Mouse (Mus musculus) testis, adult 2 months (tissue): ENCODE results near the gene Plekhg2. TPM values are rescaled to one million over a fixed set of nuclear protein-coding genes. Genes with fewer than 3 reads are reported as not detected.

Experiments used
- H3K27ac ChIP-seq: fragments of 200-500 bp; 2 replicates; pipeline ENCODE4 v1.5.1; 2012; ENCODE audit warnings: low read depth, low read length; ENCODE audit not compliant: control insufficient read depth, insufficient read depth
- H3K27me3 ChIP-seq: fragments of 200-500 bp; 2 replicates; pipeline ENCODE4 v1.6.1; 2012; ENCODE audit warnings: mild to moderate bottlenecking, low read length, moderate library complexity; ENCODE audit not compliant: control insufficient read depth, insufficient read depth
- H3K36me3 ChIP-seq: fragments of 200-500 bp; 2 replicates; pipeline ENCODE4 v1.6.1; 2012; ENCODE audit warnings: mild to moderate bottlenecking, low read length; ENCODE audit not compliant: control insufficient read depth, insufficient read depth
- H3K4me1 ChIP-seq: fragments of 200-500 bp; 2 replicates; pipeline ENCODE4 v1.6.1; 2012; ENCODE audit warnings: low read length; ENCODE audit not compliant: control insufficient read depth, insufficient read depth
- H3K4me3 ChIP-seq: fragments of 200-500 bp; 2 replicates; pipeline ENCODE4 v1.5.1; 2012; ENCODE audit warnings: low read depth, mild to moderate bottlenecking, low read length, moderate library complexity, mixed read lengths; ENCODE audit not compliant: control insufficient read depth
- CTCF ChIP-seq: fragments of 200-500 bp; IDR thresholded peaks from 2 replicates; pipeline ENCODE4 v1.5.1; 2012; ENCODE audit warnings: low read depth, mild to moderate bottlenecking, inconsistent platforms, low read length, moderate library complexity; ENCODE audit not compliant: control insufficient read depth, insufficient read depth, insufficient replicate concordance
- POLR2A ChIP-seq: fragments of 200-500 bp; IDR thresholded peaks from 2 replicates; pipeline ENCODE4 v1.6.1; 2012; ENCODE audit warnings: low read depth, mild to moderate bottlenecking, inconsistent platforms, low read length, moderate library complexity; ENCODE audit not compliant: control insufficient read depth
- polyA plus RNA-seq: library from polyadenylated mRNA; depleted of rRNA; stranded (reverse); fragments of >200 nt; gene quantifications from 2 replicates; pipeline ENCODE4 v1.2.3, GENCODE M21; 2012; rRNA removed

Gene Plekhg2
- polyA plus RNA-seq, 1 experiment: 20.1 TPM

DNA sequence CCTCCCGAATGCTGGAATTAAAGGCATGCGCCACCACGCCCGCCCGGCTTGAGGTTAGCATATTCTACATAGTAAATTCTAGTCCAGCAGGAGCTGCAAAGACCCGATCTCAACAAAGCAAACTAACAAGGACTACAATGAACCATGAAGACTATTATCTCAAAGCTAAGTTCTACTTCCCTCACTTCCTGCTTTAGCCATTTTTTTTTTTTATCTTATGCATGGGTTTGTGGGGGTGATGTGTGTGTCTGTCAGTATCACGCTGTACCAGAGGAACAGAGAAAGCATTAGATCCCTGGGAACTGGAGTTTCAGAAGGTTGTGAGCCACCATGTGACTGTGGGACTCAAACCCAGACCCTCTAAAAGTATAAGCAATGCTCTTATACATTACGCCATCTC, 47.1 kb downstream of the Plekhg2 start:
- Histone ChIP-seq H3K4me1 (no peaks in the 10 kb centered on the region), H3K27ac (no peak overlapping the region), H3K4me3 (no peak overlapping the region), H3K27me3 (no peaks in the 10 kb centered on the region), H3K36me3 (peaks cover 6% of the 10 kb centered on the region)
- TF ChIP-seq POLR2A (no peak), CTCF (no peak)

DNA sequence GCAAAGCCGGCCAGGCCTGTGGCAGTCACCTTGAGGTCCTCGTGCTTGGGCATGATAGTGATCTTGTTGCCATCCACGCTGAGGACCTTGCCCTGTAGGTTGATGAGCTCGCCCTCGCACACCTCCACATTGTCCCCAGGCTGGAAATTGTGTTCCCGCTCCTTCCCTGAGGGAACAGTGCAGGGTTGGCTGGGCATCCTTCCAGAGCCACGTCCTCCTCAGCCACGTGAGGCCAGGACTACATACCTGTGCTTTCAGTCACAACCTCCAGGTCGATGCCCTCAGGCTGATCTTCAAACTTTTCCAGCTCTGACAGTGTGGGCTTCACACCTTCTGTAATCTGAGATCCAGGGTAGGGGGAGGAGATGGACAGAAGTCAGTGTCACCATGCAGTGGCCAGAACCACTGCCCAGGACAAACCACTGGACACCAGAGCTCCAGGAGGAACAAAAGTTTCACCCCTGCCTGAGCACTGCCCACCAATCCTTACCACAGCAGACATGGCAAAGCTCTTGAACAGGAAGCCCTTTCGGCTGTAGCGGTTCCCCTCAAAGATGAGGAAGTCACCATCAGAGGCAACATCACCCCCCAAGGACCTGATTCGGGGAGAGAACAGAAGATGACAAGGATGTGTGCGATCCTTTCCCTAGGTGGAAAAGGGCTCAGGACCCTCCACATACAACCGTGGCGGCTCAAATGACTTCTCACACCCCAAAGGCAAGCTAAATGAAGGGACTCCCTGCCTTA, 50.3 kb downstream of the Plekhg2 start:
- Histone ChIP-seq H3K36me3 (peaks cover 4% of the 10 kb centered on the region), H3K27me3 (no peaks in the 10 kb centered on the region), H3K27ac (no peak overlapping the region), H3K4me1 (no peaks in the 10 kb centered on the region), H3K4me3 (no peak overlapping the region)
- no peak for TF ChIP-seq POLR2A
- TF ChIP-seq CTCF: no peak

DNA sequence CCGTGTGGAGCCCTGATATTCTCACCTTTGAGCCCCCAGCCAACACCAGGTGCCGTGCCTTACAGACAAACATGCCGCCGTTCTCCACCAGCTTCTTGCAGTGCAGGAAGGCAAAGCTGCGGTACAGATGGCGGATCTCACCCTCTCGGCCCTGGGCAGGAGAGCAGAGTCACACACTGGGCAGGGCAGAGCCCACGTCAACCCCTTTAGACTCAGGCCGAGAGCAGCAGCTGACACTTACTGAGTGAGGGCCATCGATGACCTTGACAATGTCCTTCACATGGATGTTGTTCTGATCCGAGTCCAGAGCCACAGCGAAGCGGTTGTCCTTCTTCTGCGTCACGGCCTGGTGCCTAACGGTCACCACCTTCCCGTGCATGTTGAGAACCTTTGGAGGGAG, 53.7 kb downstream of the Plekhg2 start:
- Histone ChIP-seq H3K36me3 (no peaks in the 10 kb centered on the region; the same call in none of the 2 replicates), H3K27me3 (no peaks in the 10 kb centered on the region), H3K4me3 (no peak overlapping the region), H3K4me1 (no peaks in the 10 kb centered on the region), H3K27ac (no peak overlapping the region)
- TF ChIP-seq CTCF: no peak
- no peak for TF ChIP-seq POLR2A

DNA sequence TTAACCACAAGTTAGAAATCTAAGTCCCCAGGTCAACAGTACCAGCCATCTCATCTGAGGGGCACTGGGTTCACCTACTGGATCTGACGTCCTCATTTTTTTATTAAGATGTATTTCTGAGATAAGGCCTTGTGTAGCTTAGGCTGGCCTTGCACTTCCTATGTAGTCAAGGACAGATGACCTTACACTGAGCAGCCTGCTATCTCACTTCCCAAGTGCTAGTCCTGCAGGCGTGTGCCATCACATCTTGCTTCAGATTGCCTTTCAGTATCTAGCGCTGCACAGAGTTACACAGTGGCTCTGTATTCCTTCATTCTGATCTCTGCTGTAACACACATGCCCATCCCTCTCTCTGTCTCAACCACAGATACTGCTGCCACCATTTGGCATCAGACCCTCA, 54.4 kb downstream of the Plekhg2 start:
- no peaks in the 10 kb centered on the region for H3K4me1 ChIP-seq
- no peak overlapping the region for H3K4me3 ChIP-seq
- no peak for TF ChIP-seq POLR2A
- TF ChIP-seq CTCF: no peak
- no peaks in the 10 kb centered on the region for H3K27me3 ChIP-seq
- H3K36me3 ChIP-seq: no peaks in the 10 kb centered on the region; the same call in none of the 2 replicates
- no peak overlapping the region for H3K27ac ChIP-seq

DNA sequence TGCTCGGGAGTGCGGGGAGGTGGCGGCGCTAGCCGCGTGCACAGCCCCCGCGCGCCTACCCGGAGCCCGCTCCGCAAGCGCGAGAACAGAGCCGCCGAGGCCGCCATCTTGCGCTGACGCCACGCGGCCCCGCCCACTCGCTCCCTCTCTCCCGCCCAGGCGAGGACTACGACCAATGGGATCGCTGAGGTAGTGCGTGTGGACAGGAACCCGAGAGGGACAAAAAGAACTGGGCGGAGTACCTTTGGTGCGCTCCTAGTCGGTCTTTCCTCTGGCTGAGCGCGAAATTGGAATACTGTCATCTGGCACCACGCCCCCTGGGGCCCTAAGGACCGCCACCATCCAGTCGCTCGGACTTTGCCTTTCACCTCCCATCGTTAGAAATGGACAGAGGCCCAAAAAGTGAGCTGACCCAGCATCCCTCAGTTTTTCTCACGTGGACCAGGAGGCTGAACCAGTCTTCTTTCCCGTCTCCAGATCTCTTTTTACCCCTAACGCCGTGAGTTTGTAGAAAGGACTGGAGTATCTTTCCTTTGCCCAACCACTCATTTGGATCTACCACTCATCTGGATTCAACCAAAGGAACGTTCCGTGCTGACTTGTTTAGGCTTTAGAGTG, 60.4 kb downstream of the Plekhg2 start, which contains the start of gene Timm50:
Timm50 (minus strand) TSS at position 147 of the 618 bp plus-strand sequence.
- TF ChIP-seq POLR2A (peak; percentile 58), CTCF (0 out of 2 replicates have a peak, but pooled peaks have one; percentile 15)
- Histone ChIP-seq H3K27me3 (no peaks in the 10 kb centered on the region), H3K36me3 (no peaks in the 10 kb centered on the region; the same call in 1 of the 2 replicates), H3K4me3 (peak within 1 kb of the TSS; percentile 95), H3K4me1 (peaks cover 9% of the 10 kb centered on the region), H3K27ac (peak within 1 kb of the TSS; percentile 66)

DNA sequence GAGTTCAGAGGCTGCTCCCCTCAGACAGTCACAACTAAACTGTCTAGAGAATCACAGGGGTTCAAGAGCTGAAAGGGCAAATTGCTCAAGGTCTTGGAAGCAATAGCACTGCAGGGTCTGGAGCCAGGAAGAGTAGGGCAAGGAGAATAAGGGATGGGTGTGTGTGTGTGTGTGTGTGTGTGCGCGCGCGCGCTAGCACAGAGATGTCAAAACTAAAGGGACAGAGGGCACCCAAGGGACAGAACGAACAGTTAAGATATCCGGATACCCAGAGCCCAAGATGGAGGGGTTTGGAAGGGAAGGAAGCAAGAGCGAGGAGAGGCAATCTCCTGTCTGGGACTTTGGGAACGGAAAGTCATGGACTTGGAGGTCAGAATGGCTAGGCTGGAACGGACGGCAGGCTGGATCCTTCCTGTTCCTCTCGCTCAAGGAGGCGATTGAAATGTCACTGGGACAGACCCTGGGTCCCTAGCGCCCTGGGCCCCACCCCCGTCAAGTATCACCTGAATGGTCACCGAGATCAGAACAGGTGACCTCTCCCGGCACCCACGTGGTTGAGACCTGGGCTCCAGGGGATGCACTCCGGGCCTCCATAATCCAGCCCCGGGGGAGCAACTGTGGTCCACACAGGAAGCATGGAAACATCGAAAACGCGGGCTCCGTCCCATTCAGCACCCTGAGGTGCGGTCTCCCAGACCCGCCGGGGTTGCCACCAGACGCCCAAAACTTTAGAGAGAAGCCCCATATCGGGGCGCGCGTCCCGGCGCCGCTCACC, 61.1 kb downstream of the Plekhg2 start:
- Histone ChIP-seq H3K4me1 (peaks cover 9% of the 10 kb centered on the region), H3K27me3 (no peaks in the 10 kb centered on the region), H3K36me3 (no peaks in the 10 kb centered on the region; the same call in 1 of the 2 replicates), H3K27ac (peak overlapping the region; percentile 66), H3K4me3 (peak overlapping the region; percentile 95)
- no peak for TF ChIP-seq CTCF
- TF ChIP-seq POLR2A: no peak

DNA sequence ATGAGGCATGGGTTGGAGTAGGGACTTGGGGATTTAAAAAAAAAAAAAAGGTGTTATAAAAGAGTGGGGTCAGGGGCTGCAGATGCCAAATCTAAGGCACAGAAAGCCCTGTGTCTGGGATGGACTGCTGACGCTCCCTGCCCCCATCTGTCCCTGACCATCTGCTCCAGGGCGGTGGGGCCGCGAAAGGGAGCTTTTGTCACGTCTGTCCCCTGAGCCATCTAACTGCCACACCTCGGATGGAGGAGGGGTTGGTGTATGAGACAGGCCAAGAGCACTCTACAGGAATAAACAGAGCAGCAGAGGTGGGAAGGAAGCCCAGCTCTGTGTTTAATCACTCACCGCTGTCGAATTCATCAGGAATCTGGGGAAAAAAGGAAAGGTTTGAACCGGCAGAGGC, 62.7 kb downstream of the Plekhg2 start:
- no peak for TF ChIP-seq POLR2A
- TF ChIP-seq CTCF: no peak
- H3K27me3 ChIP-seq: no peaks in the 10 kb centered on the region
- no peak overlapping the region for H3K4me3 ChIP-seq
- no peaks in the 10 kb centered on the region for H3K36me3 ChIP-seq
- no peak overlapping the region for H3K27ac ChIP-seq
- H3K4me1 ChIP-seq: peaks cover 9% of the 10 kb centered on the region

Other genes with a start within 250 kb of the Plekhg2 start
- 0.04 and 0.05 TPM in 2 replicates for gene 9530053A07Rik, start 243.1 kb downstream of the Plekhg2 start, polyA plus RNA-seq
- gene Fbl, start 202.9 kb downstream of the Plekhg2 start, polyA plus RNA-seq: 41.3 and 50.0 TPM in 2 replicates
- 462 and 482 TPM in 2 replicates for gene Dyrk1b, start 193.1 kb downstream of the Plekhg2 start, polyA plus RNA-seq
- gene Eid2, start 104.7 kb downstream of the Plekhg2 start, polyA plus RNA-seq: 6.0 and 6.1 TPM in 2 replicates
- 13.9 and 19.5 TPM in 2 replicates for gene Eid2b, start 94.9 kb downstream of the Plekhg2 start, polyA plus RNA-seq
- gene Selenov, start 81.4 kb downstream of the Plekhg2 start, polyA plus RNA-seq: 408 and 454 TPM in 2 replicates
- gene Dll3, start 70.4 kb downstream of the Plekhg2 start, polyA plus RNA-seq: 24.9 and 31.9 TPM in 2 replicates
- gene Timm50, start 60.5 kb downstream of the Plekhg2 start, polyA plus RNA-seq: 25.6 and 27.6 TPM in 2 replicates
- 126 and 127 TPM in 2 replicates for gene Supt5, start 33.9 kb downstream of the Plekhg2 start, polyA plus RNA-seq
- gene Rps16, start 21.9 kb downstream of the Plekhg2 start, polyA plus RNA-seq: 227 and 277 TPM in 2 replicates
- gene Zfp36, start 7.7 kb upstream of the Plekhg2 start, polyA plus RNA-seq: 3.8 and 4.9 TPM in 2 replicates
- 129 and 135 TPM in 2 replicates for gene Med29, start 20.1 kb upstream of the Plekhg2 start, polyA plus RNA-seq
- 84.1 and 97.0 TPM in 2 replicates for gene Paf1, start 20.4 kb upstream of the Plekhg2 start, polyA plus RNA-seq
- gene Gmfg, start 64.8 kb upstream of the Plekhg2 start, polyA plus RNA-seq: 7.8 and 8.8 TPM in 2 replicates
- 1.1 TPM in 2 replicates for gene Lrfn1, start 79.4 kb upstream of the Plekhg2 start, polyA plus RNA-seq
- not detected in 2 replicates for gene Ifnl2, start 137.9 kb upstream of the Plekhg2 start, polyA plus RNA-seq
- gene Ifnl3, start 150.2 kb upstream of the Plekhg2 start, polyA plus RNA-seq: not detected in 2 replicates
- 0.24 and 0.31 TPM in 2 replicates for gene Sycn, start 168.3 kb upstream of the Plekhg2 start, polyA plus RNA-seq
- gene Nccrp1, start 174.7 kb upstream of the Plekhg2 start, polyA plus RNA-seq: 0.62 and 0.70 TPM in 2 replicates
- 234 and 246 TPM in 2 replicates for gene Samd4b, start 225.5 kb upstream of the Plekhg2 start, polyA plus RNA-seq
- gene Pak4, start 225.6 kb upstream of the Plekhg2 start, polyA plus RNA-seq: 21.5 and 23.6 TPM in 2 replicates